Mouse (Mus musculus) hindbrain, embryonic 10.5 days (tissue): ENCODE measurements around the gene Mbd5. TPM values are rescaled to one million over a fixed set of nuclear protein-coding genes. Genes with fewer than 3 reads are reported as not detected.

ENCODE experiments used
- DNase-seq: peaks from one replicate; pipeline ENCODE4 v3.0.0-alpha.2; 2017; ENCODE audit warnings: low spot score
- H3K27ac ChIP-seq: fragments of 300-500 bp; sonication (generic); 2 replicates; pipeline ENCODE4 v1.5.1; 2016; ENCODE audit warnings: mild to moderate bottlenecking, moderate library complexity
- H3K27me3 ChIP-seq: fragments of 300-500 bp; sonication (generic); 2 replicates; pipeline ENCODE4 v1.6.1; 2016; ENCODE audit warnings: mild to moderate bottlenecking; ENCODE audit not compliant: poor library complexity, insufficient read depth, severe bottlenecking
- H3K36me3 ChIP-seq: fragments of 300-500 bp; sonication (generic); 2 replicates; pipeline ENCODE4 v1.6.1; 2016; ENCODE audit warnings: mild to moderate bottlenecking, moderate library complexity
- H3K4me1 ChIP-seq: fragments of 300-500 bp; sonication (generic); replicated peaks from 2 replicates; pipeline ENCODE4 v1.6.1; 2016; ENCODE audit warnings: mild to moderate bottlenecking
- H3K4me3 ChIP-seq: fragments of 300-500 bp; sonication (generic); 2 replicates; pipeline ENCODE4 v1.5.1; 2016; ENCODE audit warnings: mild to moderate bottlenecking, moderate library complexity
- H3K9me3 ChIP-seq: fragments of 300-500 bp; sonication (generic); 2 replicates; pipeline ENCODE4 v1.6.1; 2016; ENCODE audit warnings: mild to moderate bottlenecking, moderate library complexity
- WGBS: fragments of 180-500 bp; shearing (Covaris S2); methylation state at CpG from one replicate; pipeline ENCODE4 v1.1.7; 2016; 5-methylcytosine and 5-hydroxymethylcytosine counted together
- polyA plus RNA-seq: library from polyadenylated mRNA; unstranded; fragments of >200 nt; fragmentation: Nextera tagmentation; extraction: Ambion mirVana; gene quantifications from 2 replicates; pipeline ENCODE4 v1.2.1, GENCODE M21; 2016

Mbd5 gene
- polyA plus RNA-seq, 1 experiment from 2014 or later, result 30.2 TPM

- no peak overlapping the region for H3K4me3 ChIP-seq
- no peaks in the 10 kb centered on the region for H3K27me3 ChIP-seq
- no peak overlapping the region for H3K27ac ChIP-seq
- H3K4me1 ChIP-seq, result peaks cover 10% of the 10 kb centered on the region
- no peaks in the 10 kb centered on the region for H3K9me3 ChIP-seq
- WGBS, result 82% methylated on average over 4 of the region's 4 CpGs
- no peak for DNase-seq
- no peaks in the 10 kb centered on the region for H3K36me3 ChIP-seq
Observed at GRCm38 (mm10) chr2:49359706-49360105, 410.4 kb downstream of the Mbd5 start.

GRCm38 (mm10) chr2:49364546-49364945, 415.2 kb downstream of the Mbd5 start:
- Histone ChIP-seq H3K9me3 (no peaks in the 10 kb centered on the region), H3K27ac (no peak overlapping the region), H3K36me3 (no peaks in the 10 kb centered on the region), H3K4me1 (peaks cover 10% of the 10 kb centered on the region), H3K4me3 (no peak overlapping the region), H3K27me3 (no peaks in the 10 kb centered on the region)
- no peak for DNase-seq
- 31% methylated on average over 5 of the region's 5 CpGs for WGBS

- Histone ChIP-seq H3K4me3 (no peak overlapping the region), H3K4me1 (peaks cover 10% of the 10 kb centered on the region), H3K27ac (no peak overlapping the region), H3K27me3 (no peaks in the 10 kb centered on the region), H3K9me3 (no peaks in the 10 kb centered on the region), H3K36me3 (no peaks in the 10 kb centered on the region)
- 92% methylated on average over 14 of the region's 14 CpGs for WGBS
- no peak for DNase-seq
Observed at GRCm38 (mm10) chr2:49366878-49367545, 417.7 kb downstream of the Mbd5 start.

GRCm38 (mm10) chr2:49367546-49367917, 418.2 kb downstream of the Mbd5 start:
- H3K4me1 ChIP-seq, result peaks cover 10% of the 10 kb centered on the region
- no peak overlapping the region for H3K27ac ChIP-seq
- 82% methylated on average over 17 of the region's 17 CpGs for WGBS
- no peaks in the 10 kb centered on the region for H3K36me3 ChIP-seq
- H3K4me3 ChIP-seq, result no peak overlapping the region
- DNase-seq, result no peak
- H3K9me3 ChIP-seq, result no peaks in the 10 kb centered on the region
- H3K27me3 ChIP-seq, result no peaks in the 10 kb centered on the region

- Histone ChIP-seq H3K4me3 (no peak overlapping the region), H3K9me3 (no peaks in the 10 kb centered on the region), H3K27ac (no peak overlapping the region), H3K27me3 (no peaks in the 10 kb centered on the region), H3K36me3 (no peaks in the 10 kb centered on the region), H3K4me1 (no peaks in the 10 kb centered on the region)
- WGBS, result 46% methylated on average over 5 of the region's 5 CpGs
- no peak for DNase-seq
Observed at GRCm38 (mm10) chr2:49371632-49372031, 422.3 kb downstream of the Mbd5 start.

- Histone ChIP-seq H3K36me3 (no peaks in the 10 kb centered on the region), H3K27me3 (no peaks in the 10 kb centered on the region), H3K4me1 (no peaks in the 10 kb centered on the region), H3K4me3 (no peak overlapping the region), H3K27ac (no peak overlapping the region), H3K9me3 (no peaks in the 10 kb centered on the region)
- no peak for DNase-seq
- WGBS, result 66% methylated on average over 3 of the region's 3 CpGs
Observed at GRCm38 (mm10) chr2:49372586-49372985, 423.3 kb downstream of the Mbd5 start.

Other genes starting within 250 kb of the Mbd5 start
- gene Acvr2a, start 135.4 kb upstream of the Mbd5 start, polyA plus RNA-seq, result 22.0 and 22.9 TPM in 2 replicates
- 104 and 113 TPM in 2 replicates for gene Orc4, start 769 bp downstream of the Mbd5 start, polyA plus RNA-seq